13 mouse cellular contexts compared by ENCODE assay signal in the genomic region with DNA sequence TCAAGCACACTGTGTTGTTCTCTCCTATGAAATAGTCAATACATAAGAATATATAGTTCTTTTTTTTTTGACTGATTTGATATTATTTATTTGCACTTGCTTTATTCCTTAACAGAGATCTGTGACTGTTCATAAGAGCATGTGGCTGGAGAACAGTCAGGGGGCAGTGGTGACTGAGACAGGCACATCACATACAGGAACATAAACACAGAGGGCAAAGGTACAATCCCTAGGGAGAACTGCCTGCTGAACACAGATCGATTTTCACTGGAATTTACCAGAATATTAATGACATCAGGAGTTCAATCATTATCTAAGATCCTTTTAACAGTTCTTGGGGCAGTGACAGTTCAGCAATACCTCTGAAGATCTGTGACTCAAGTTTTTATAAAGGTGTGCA.
"Had no signal": no experiment of that assay in that cellular context is flagged by ENCODE, and none has a peak within 500 bp of the region (broad histone marks: within the 10 kb centered on the region; RNA-seq: fewer than 3 reads in every experiment).

No protein-coding gene starts in this region.

- H3K4me1 ChIP-seq: midbrain, embryonic 13.5 days; midbrain, embryonic 15.5 days; neural tube, embryonic 12.5 days had no signal

- H3K9ac ChIP-seq: lung, embryonic 14.5 days; midbrain, embryonic 13.5 days; midbrain, embryonic 15.5 days; neural tube, embryonic 12.5 days had no signal

- H3K4me2 ChIP-seq: lung, embryonic 14.5 days; midbrain, embryonic 11.5 days; midbrain, embryonic 13.5 days; midbrain, embryonic 15.5 days; neural tube, embryonic 12.5 days had no signal

- H3K27me3 ChIP-seq: midbrain, embryonic 13.5 days; midbrain, embryonic 15.5 days; neural tube, embryonic 12.5 days had no signal

- H3K9me3 ChIP-seq: midbrain, embryonic 13.5 days; midbrain, embryonic 15.5 days; neural tube, embryonic 12.5 days had no signal

- H3K27ac ChIP-seq: midbrain, embryonic 13.5 days; midbrain, embryonic 15.5 days; neural tube, embryonic 12.5 days had no signal

- H3K4me3 ChIP-seq: midbrain, embryonic 13.5 days; midbrain, embryonic 15.5 days; neural tube, embryonic 12.5 days had no signal

- DNase-seq: lung, adult 18-20 months; lung, embryonic 14.5 days; lung, postnatal 10 days; lung, postnatal 4 days; right cerebral cortex, postnatal 14 days; spleen, adult 18-20 months; thymus, adult 18-20 months; thymus, postnatal 14 days; thymus, postnatal 36 days had no signal

- ATAC-seq: midbrain, embryonic 13.5 days; midbrain, embryonic 15.5 days had no signal

- H3K36me3 ChIP-seq: midbrain, embryonic 13.5 days; midbrain, embryonic 15.5 days; neural tube, embryonic 12.5 days had no signal
